Mouse (Mus musculus): Measurements from ENCODE around the gene Gm4778.

GRCm38 (mm10) chr3:94310911-94311310 lies 47.1 kb downstream of the Gm4778 start:
- TF ChIP-seq CTCF (IDR thresholded peaks at IDR 0.05; ENCODE audit: low read depth) (no peak), EP300 (IDR thresholded peaks at IDR 0.05; ENCODE audit: low read depth) (no peak)
